Mouse (Mus musculus) midbrain, postnatal 0 days (tissue): ENCODE data around the gene Map4k4. TPM values are rescaled to one million over a fixed set of nuclear protein-coding genes. Genes with fewer than 3 reads are reported as not detected.

Experiments used
- ATAC-seq: fragments of 200-750 bp; cut with Nextera tagmentation; 2 replicates; pipeline ENCODE4 v1.8.0; 2017; ENCODE audit warnings: moderate number of reproducible peaks, mild to moderate bottlenecking, moderate TSS enrichment, moderate library complexity; ENCODE audit not compliant: low FRiP score
- DNase-seq: peaks from one replicate; pipeline ENCODE4 v3.0.0-alpha.2; 2015; ENCODE audit warnings: low spot score
- H3K27ac ChIP-seq: fragments of 300-500 bp; sonication (generic); 2 replicates; pipeline ENCODE4 v1.5.1; 2014; ENCODE audit warnings: low read depth, mild to moderate bottlenecking, low read length, mixed read lengths
- H3K27me3 ChIP-seq: fragments of 300-500 bp; sonication (generic); 2 replicates; pipeline ENCODE4 v1.6.1; 2014; ENCODE audit warnings: low read length, control low read depth, mixed read lengths; ENCODE audit not compliant: insufficient read depth
- H3K36me3 ChIP-seq: fragments of 300-500 bp; sonication (generic); 2 replicates; pipeline ENCODE4 v1.6.1; 2014; ENCODE audit warnings: low read length, control low read depth, mixed read lengths; ENCODE audit not compliant: insufficient read depth
- H3K4me1 ChIP-seq: fragments of 300-500 bp; sonication (generic); 2 replicates; pipeline ENCODE4 v1.6.1; 2014; ENCODE audit warnings: mild to moderate bottlenecking, control low read depth, antibody characterized with exemption, low read length, mixed read lengths; ENCODE audit not compliant: insufficient read depth
- H3K4me2 ChIP-seq: fragments of 300-500 bp; sonication (generic); 2 replicates; pipeline ENCODE4 v1.6.1; 2014; ENCODE audit warnings: low read depth, mild to moderate bottlenecking, low read length, mixed read lengths; ENCODE audit not compliant: poor library complexity, severe bottlenecking
- H3K4me3 ChIP-seq: fragments of 300-500 bp; sonication (generic); 2 replicates; pipeline ENCODE4 v1.5.1; 2014; ENCODE audit warnings: low read depth, mild to moderate bottlenecking, low read length, moderate library complexity
- H3K9ac ChIP-seq: fragments of 300-500 bp; sonication (generic); replicated peaks from 2 replicates; pipeline ENCODE4 v1.6.1; 2014; ENCODE audit warnings: mild to moderate bottlenecking, low read length, moderate library complexity, mixed read lengths; ENCODE audit not compliant: poor library complexity, severe bottlenecking
- H3K9me3 ChIP-seq: fragments of 300-500 bp; sonication (generic); 2 replicates; pipeline ENCODE4 v1.6.1; 2016; ENCODE audit warnings: low read length, control low read depth
- CTCF ChIP-seq: IDR thresholded peaks from 2 replicates; pipeline ENCODE4 v1.5.1; 2016; ENCODE audit warnings: antibody characterized with exemption, mild to moderate bottlenecking
- WGBS: fragments of 180-500 bp; shearing (Covaris S2); extraction: QIAGEN DNeasy Blood & Tissue Kit; methylation state at CpG from one replicate; pipeline ENCODE4 v1.1.7; 2014; 5-methylcytosine and 5-hydroxymethylcytosine counted together
- polyA plus RNA-seq: library from polyadenylated mRNA; unstranded; fragments of >200 nt; fragmentation: Nextera tagmentation; extraction: Ambion mirVana; gene quantifications from 2 replicates; pipeline ENCODE4 v1.2.1, GENCODE M21; 2015
- total RNA-seq: library from RNA; depleted of rRNA; stranded (reverse); fragments of >200 nt; gene quantifications from 2 replicates; pipeline ENCODE4 v1.2.3, GENCODE M21; 2014

Gene Map4k4
- total and polyA plus RNA-seq, 2 experiments from 2014 or later = 30.6 to 185 TPM

- no peak for TF ChIP-seq CTCF
- H3K36me3 ChIP-seq = peaks cover 50% of the 10 kb centered on the region
These were observed 94.9 kb downstream of the Map4k4 start for GRCm38 (mm10) chr1:39995593-39995992.

GRCm38 (mm10) chr1:40000476-40000875 is 99.8 kb downstream of the Map4k4 start:
- DNase-seq (no peak), ATAC-seq (0 out of 2 replicates have a peak, but pooled peaks have one; percentile 7)
- H3K27ac ChIP-seq = no peak overlapping the region; the same call in 1 of the 2 replicates

More at GRCm38 (mm10) chr1:39995593-39995992, 94.9 kb downstream of the Map4k4 start:
- H3K9me3 ChIP-seq = no peaks in the 10 kb centered on the region
- H3K27ac ChIP-seq = no peak overlapping the region
- H3K4me3 ChIP-seq = no peak overlapping the region
- H3K27me3 ChIP-seq = no peaks in the 10 kb centered on the region
- DNase-seq (no peak), ATAC-seq (no peak)
- WGBS = 77% methylated on average over 2 of the region's 2 CpGs
- H3K4me2 ChIP-seq = no peak overlapping the region
- no peaks in the 10 kb centered on the region for H3K4me1 ChIP-seq
- no peak overlapping the region for H3K9ac ChIP-seq

GRCm38 (mm10) chr1:40000899-40001298 is 100.2 kb downstream of the Map4k4 start:
- Histone ChIP-seq H3K9ac (no peak overlapping the region), H3K27ac (no peak overlapping the region), H3K4me1 (no peaks in the 10 kb centered on the region), H3K4me2 (no peak overlapping the region), H3K27me3 (no peaks in the 10 kb centered on the region), H3K9me3 (no peaks in the 10 kb centered on the region), H3K36me3 (peaks cover 72% of the 10 kb centered on the region), H3K4me3 (no peak overlapping the region)
- DNase-seq (peak; percentile 49), ATAC-seq (peak; percentile 53; the same call in 1 of the 2 replicates)
- peak; percentile 64 for TF ChIP-seq CTCF
- 68% methylated on average over 5 of the region's 5 CpGs for WGBS

More at GRCm38 (mm10) chr1:40000476-40000875, 99.8 kb downstream of the Map4k4 start:
- peaks cover 69% of the 10 kb centered on the region for H3K36me3 ChIP-seq
- no peaks in the 10 kb centered on the region for H3K4me1 ChIP-seq
- 80% methylated on average over 16 of the region's 16 CpGs for WGBS
- TF ChIP-seq CTCF = no peak
- no peak overlapping the region for H3K9ac ChIP-seq
- H3K27me3 ChIP-seq = no peaks in the 10 kb centered on the region
- H3K9me3 ChIP-seq = no peaks in the 10 kb centered on the region
- H3K4me3 ChIP-seq = no peak overlapping the region
- H3K4me2 ChIP-seq = no peak overlapping the region

GRCm38 (mm10) chr1:40002129-40002727 is 101.5 kb downstream of the Map4k4 start:
- DNase-seq (no peak), ATAC-seq (no peak)
- Histone ChIP-seq H3K4me2 (no peak overlapping the region), H3K27ac (no peak overlapping the region), H3K4me1 (no peaks in the 10 kb centered on the region), H3K9me3 (no peaks in the 10 kb centered on the region), H3K27me3 (no peaks in the 10 kb centered on the region), H3K4me3 (no peak overlapping the region), H3K9ac (no peak overlapping the region), H3K36me3 (peaks cover 75% of the 10 kb centered on the region)
- peak; percentile 32 for TF ChIP-seq CTCF
- 74% methylated on average over 4 of the region's 4 CpGs for WGBS

GRCm38 (mm10) chr1:40006043-40006651 is 105.4 kb downstream of the Map4k4 start:
- TF ChIP-seq CTCF = no peak
- H3K27ac ChIP-seq = no peak overlapping the region; the same call in 1 of the 2 replicates
- no peaks in the 10 kb centered on the region for H3K4me1 ChIP-seq
- no peak overlapping the region for H3K4me3 ChIP-seq
- H3K9ac ChIP-seq = no peak overlapping the region
- peak; percentile 42 for ATAC-seq
- peaks cover 77% of the 10 kb centered on the region for H3K36me3 ChIP-seq
- no peaks in the 10 kb centered on the region for H3K27me3 ChIP-seq
- WGBS = 100% methylated on average over 4 of the region's 4 CpGs
- DNase-seq = no peak
- no peak overlapping the region for H3K4me2 ChIP-seq
- no peaks in the 10 kb centered on the region for H3K9me3 ChIP-seq

- Histone ChIP-seq H3K27me3 (no peaks in the 10 kb centered on the region), H3K4me1 (no peaks in the 10 kb centered on the region), H3K36me3 (peaks cover 84% of the 10 kb centered on the region), H3K4me3 (no peak overlapping the region), H3K27ac (no peak overlapping the region), H3K9me3 (no peaks in the 10 kb centered on the region), H3K9ac (no peak overlapping the region), H3K4me2 (no peak overlapping the region)
- no peak for ATAC-seq
- no peak for DNase-seq
- 77% methylated on average over 17 of the region's 17 CpGs for WGBS
- no peak for TF ChIP-seq CTCF
These were observed 107.3 kb downstream of the Map4k4 start for GRCm38 (mm10) chr1:40007962-40008471.
